Mouse (Mus musculus) cerebellum, adult 11-12 months (tissue): ENCODE measurements around the gene Polr3a.
"Not testable (repeated sequence)": the region's sequence is repeated elsewhere in the genome, so short reads cannot be mapped to it uniquely, and the experiment has no call there.

Experiments used
- DNase-seq: peaks from one replicate; pipeline ENCODE4 v3.0.0; 2022

Gene Polr3a

DNA sequence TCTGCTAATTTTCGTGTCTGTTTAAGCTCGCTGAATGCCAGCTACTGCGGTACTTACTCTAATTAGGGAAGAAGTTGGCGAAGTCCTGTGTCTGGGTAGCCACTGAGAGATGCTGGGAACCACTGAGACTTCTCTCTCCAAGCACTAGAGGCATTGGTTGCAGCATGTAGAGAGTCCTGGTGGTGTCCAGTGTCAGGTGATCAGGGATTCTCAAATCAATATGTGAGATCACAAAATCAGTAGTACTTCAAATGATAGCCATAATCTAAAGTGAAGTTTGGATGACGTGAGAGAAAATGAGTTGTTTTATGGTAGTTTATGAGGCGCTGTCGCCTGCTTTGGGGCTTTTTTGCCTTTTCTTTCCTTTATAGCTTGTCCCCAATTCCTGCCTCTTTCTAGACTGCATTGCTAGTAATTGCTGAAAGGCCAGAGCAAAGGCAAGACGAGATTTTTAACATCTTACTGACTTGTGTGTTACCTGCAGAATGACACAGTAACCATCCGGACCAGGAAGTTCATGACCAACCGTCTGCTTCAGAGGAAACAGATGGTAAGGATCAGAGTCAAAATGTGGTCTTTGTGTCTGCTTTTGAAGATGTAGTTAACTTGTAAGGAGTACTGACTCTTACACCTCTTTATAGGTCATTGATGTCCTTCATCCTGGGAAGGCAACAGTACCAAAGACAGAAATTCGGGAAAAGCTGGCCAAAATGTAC, 4.6 kb upstream of the Polr3a start:
- no peak for DNase-seq

DNA sequence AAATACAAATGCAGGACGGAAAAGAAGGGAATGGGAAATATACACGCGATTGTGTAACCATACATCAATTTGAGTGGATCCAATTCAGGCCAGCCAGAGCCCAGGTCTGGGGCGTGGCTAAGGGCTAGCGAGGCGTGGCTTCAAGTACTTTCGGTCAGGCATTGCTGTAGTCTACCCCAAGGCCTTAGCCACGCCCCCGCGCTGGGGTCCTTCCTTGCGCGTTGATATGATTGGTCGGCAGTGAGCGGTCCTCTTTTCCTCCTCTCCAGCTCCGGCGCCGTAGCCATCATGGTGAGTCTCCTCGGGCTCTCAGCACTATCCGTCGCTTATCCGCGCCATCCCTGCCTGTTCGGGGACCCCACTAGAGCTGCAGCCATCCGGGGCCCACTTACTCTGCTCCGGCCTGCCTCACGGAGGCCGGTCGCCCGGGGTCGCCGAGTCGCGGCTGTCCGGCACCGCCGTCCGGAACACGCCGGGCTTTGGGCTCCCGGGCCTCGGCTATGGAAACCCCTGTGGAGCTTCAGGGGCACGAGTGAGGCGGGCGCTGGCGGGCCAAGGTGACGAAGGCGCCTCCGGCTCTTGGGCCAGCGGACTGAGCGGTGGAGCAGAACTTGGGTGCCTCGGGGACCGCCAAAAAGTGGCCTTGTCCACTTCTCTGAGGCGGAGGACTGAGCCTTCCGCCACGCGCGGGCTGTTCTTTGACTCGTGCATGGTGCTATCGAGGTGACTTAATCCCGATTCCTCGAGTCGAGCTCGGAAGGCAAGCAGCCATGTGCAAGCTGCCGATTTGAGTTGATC, 3.8 kb upstream of the Polr3a start:
- peak; percentile 97 for DNase-seq

- peak; percentile 50 for DNase-seq
These were observed 2.9 kb upstream of the Polr3a start for GRCm38 (mm10) chr14:24489772-24490171.

DNA sequence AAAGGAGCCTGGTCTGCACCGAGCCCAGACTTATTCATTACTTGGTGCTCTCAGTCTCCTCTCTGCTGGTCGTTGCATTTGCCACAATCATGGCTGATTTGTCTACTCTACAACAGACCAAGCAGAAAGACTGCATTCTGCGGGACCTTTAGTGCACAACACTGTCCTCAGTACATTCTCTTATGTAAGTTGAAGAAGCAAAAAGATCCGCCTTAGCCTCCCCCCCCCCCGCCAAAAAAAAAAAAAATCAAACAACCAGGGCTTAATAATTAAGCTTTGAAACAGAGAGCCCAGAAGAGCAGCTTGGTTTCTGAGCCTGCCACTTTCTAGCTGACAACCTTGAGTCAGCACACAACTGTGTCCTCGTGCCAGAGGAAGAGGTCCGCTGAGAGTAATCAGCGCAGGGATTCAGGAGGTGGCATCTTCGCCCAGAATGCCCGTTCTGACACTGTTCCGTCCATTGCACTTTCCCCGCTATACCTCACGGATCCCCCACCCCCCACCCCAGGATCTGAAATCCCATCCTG, 554 bp downstream of the Polr3a start:
- no peak for DNase-seq

DNA sequence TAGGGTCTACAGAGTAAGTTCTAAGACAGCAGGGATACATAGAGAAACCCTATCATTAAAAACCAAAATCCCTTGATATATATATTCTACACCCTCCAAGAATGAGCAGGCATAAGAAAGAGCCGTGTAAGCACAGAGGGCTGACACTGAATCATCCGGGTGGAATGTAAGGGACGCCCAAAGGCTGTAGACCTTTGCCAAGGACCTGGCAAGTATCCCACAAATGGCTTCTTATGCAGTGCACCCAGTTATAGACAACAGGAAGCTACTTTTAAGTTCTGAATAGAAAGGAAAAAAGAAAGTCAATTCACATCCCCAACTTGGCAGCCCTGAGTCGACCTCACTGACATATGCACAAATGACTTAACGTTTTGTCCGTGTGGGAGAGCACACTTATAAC, 18.1 kb downstream of the Polr3a start:
- DNase-seq = no peak

- DNase-seq = no peak
These were observed 28.7 kb downstream of the Polr3a start for GRCm38 (mm10) chr14:24458191-24458590.

GRCm38 (mm10) chr14:24443529-24443928, 43.3 kb downstream of the Polr3a start:
- DNase-seq = not testable (repeated sequence)
